Mouse (Mus musculus): ENCODE measurements at regions not wholly inside any gene's neighbourhood (a gene's known extent, or its start where the extent isn't known, plus 50 kb on each side); places are given as distances from the start of the nearest gene placed in this dataset.

GRCm38 (mm10) chr1:36012081-36012765, 56.0 kb upstream of the Hs6st1 start:
- no peak for DNase-seq (ENCODE audit: low read depth)

- no peak for DNase-seq (ENCODE audit: low read depth)
These were observed 54.3 kb upstream of the Hs6st1 start for GRCm38 (mm10) chr1:36013823-36014341.

GRCm38 (mm10) chr1:36014372-36014771, 53.8 kb upstream of the Hs6st1 start:
- no peak for DNase-seq (ENCODE audit: low read depth)

- no peak for DNase-seq (ENCODE audit: low read depth)
These were observed 53.0 kb upstream of the Hs6st1 start for GRCm38 (mm10) chr1:36015210-36015609.

GRCm38 (mm10) chr1:36016566-36016965, 51.6 kb upstream of the Hs6st1 start:
- DNase-seq (ENCODE audit: low read depth): no peak

GRCm38 (mm10) chr1:36017061-36017461, 51.1 kb upstream of the Hs6st1 start:
- no peak for DNase-seq (ENCODE audit: low read depth)

- no peak for DNase-seq (ENCODE audit: low read depth)
These were observed 50.5 kb upstream of the Hs6st1 start for GRCm38 (mm10) chr1:36017656-36018055.
